In the genomic region with DNA sequence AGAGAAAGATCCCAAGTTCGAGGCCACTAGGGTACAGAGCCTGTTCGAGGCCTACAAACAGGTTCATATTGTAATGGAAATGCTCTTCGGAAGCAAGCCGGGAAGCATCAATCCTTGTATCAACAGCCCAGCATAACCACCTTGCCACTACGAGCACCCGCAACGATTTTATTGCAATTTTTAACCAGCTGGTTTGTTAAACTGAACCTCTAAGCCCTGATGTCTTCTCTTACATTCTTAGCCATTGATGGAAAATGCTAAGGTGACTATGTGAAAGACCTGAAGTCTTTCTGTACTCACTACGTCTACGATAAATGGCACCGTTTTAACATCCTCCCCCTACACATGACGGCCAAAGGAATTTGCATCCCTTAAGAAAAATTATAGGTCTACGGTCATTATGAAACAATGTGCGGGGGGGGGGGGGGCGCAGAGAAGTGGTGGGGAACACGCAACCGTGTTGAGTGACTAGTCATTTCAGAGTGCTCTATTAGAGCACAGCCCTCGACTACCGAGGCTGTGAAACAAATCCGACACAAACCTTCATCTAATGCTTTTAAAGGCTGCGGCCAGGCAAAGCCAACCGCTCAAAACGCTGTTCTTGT, we compare ENCODE assay signal across 8 mouse cellular contexts. TPM values are rescaled to one million over a fixed set of nuclear protein-coding genes. Genes with fewer than 3 reads are reported as not detected.
DNase-seq lines count a peak whose midpoint lies in the region; ATAC-seq and TF ChIP-seq lines count a peak whose summit lies in the region.

No protein-coding gene starts in this region.

- no peaks in the 10 kb centered on the region for H3K36me3 ChIP-seq in intestine, embryonic 15.5 days
- H3K36me3 ChIP-seq in neural tube, embryonic 12.5 days = no peaks in the 10 kb centered on the region

- no peak for TF ChIP-seq CTCF in lung, adult 2 months (IDR thresholded peaks at IDR 0.05; ENCODE audit: insufficient read depth, low read length)

- TF ChIP-seq POLR2A in lung, adult 2 months (IDR thresholded peaks at IDR 0.05; ENCODE audit: borderline replicate concordance, extremely low read depth, low read depth, low read length) = no peak

- peaks cover 31% of the 10 kb centered on the region for H3K4me1 ChIP-seq in lung, adult 2 months (ENCODE audit: control insufficient read depth, insufficient read depth, low read length)
- peaks cover 10% of the 10 kb centered on the region; the same call in 1 of the 2 replicates for H3K4me1 ChIP-seq in brown adipose tissue, adult 24 weeks (ENCODE audit: control insufficient read depth, insufficient read depth, insufficient read length, low read length)
- H3K4me1 ChIP-seq in intestine, embryonic 15.5 days (replicated peaks) = peaks cover 15% of the 10 kb centered on the region
- peaks cover 16% of the 10 kb centered on the region; the same call in 1 of the 2 replicates for H3K4me1 ChIP-seq in neural tube, embryonic 12.5 days

- H3K9me3 ChIP-seq in intestine, embryonic 15.5 days = no peaks in the 10 kb centered on the region
- H3K9me3 ChIP-seq in neural tube, embryonic 12.5 days = no peaks in the 10 kb centered on the region

- no peak for DNase-seq in lung, adult 2 months
- DNase-seq in lung, postnatal 25 days (ENCODE audit: low spot score) = no peak
- no peak for DNase-seq in right cerebral cortex, postnatal 36 days (ENCODE audit: low spot score in 2 of 2)
- no peak for DNase-seq in right cerebral cortex, postnatal 25 days
- no peak for DNase-seq in gastrocnemius, postnatal 36 days

- peak; percentile 5; the same call in 1 of the 2 replicates for ATAC-seq in intestine, embryonic 15.5 days
- ATAC-seq in neural tube, embryonic 12.5 days (ENCODE audit: low FRiP score, low read depth) = 0 out of 2 replicates have a peak, but pooled peaks have one; percentile 4

- 5% methylated on average over 22 of the region's 22 CpGs for WGBS in lung, adult 2 months
- WGBS in intestine, embryonic 15.5 days = 5% methylated on average over 22 of the region's 22 CpGs
- 4% methylated on average over 22 of the region's 22 CpGs for WGBS in neural tube, embryonic 12.5 days

- peak overlapping the region; percentile 67 for H3K4me2 ChIP-seq in intestine, embryonic 15.5 days (replicated peaks)
- peak overlapping the region; percentile 73 for H3K4me2 ChIP-seq in neural tube, embryonic 12.5 days (replicated peaks)

- intact Hi-C loops in gastrocnemius, postnatal 36 days (cut with DNase I) = loop anchor here (10.0 kb wide), 1 partner anchor 366 kb away; the partner anchor contains the start of gene Wbp1l

- peak overlapping the region; percentile 87 for H3K9ac ChIP-seq in intestine, embryonic 15.5 days
- peak overlapping the region; percentile 86 for H3K9ac ChIP-seq in neural tube, embryonic 12.5 days

- H3K4me3 ChIP-seq in lung, adult 2 months (replicated peaks; ENCODE audit: extremely low read depth, low read depth, low read length) = peak overlapping the region; percentile 96
- peak overlapping the region; percentile 91 for H3K4me3 ChIP-seq in brown adipose tissue, adult 24 weeks (ENCODE audit: insufficient read depth, low read depth, low read length)
- peak overlapping the region; percentile 94 for H3K4me3 ChIP-seq in intestine, embryonic 15.5 days (replicated peaks)
- peak overlapping the region; percentile 70 for H3K4me3 ChIP-seq in neural tube, embryonic 12.5 days

- H3K27ac ChIP-seq in brown adipose tissue, adult 24 weeks (replicated peaks; ENCODE audit: low read depth, low read length) = peak overlapping the region; percentile 70
- peak overlapping the region; percentile 98 for H3K27ac ChIP-seq in intestine, embryonic 15.5 days
- peak overlapping the region; percentile 90 for H3K27ac ChIP-seq in neural tube, embryonic 12.5 days

- H3K27me3 ChIP-seq in intestine, embryonic 15.5 days (replicated peaks) = no peaks in the 10 kb centered on the region
- no peaks in the 10 kb centered on the region for H3K27me3 ChIP-seq in neural tube, embryonic 12.5 days (replicated peaks)

RNA-seq across cellular contexts. Expression of gene Ina, which starts 53.3 kb away (rescaled TPM):
- polyA plus RNA-seq in lung, adult 2 months (2012; rRNA removed) = 0.04 TPM in 1 of 2 replicates, not detected in the other
- not detected in 2 replicates for polyA plus RNA-seq in brown adipose tissue, adult 24 weeks (2012; ENCODE audit: insufficient read depth, insufficient read length, missing spikeins)
- 13.9 and 14.5 TPM in 2 replicates for polyA plus RNA-seq in intestine, embryonic 15.5 days (2015; fragmentation: Nextera tagmentation; extraction: Ambion mirVana)
- 632 and 642 TPM in 2 replicates for polyA plus RNA-seq in neural tube, embryonic 12.5 days (2016; fragmentation: Nextera tagmentation; extraction: Ambion mirVana)
- total RNA-seq in gastrocnemius, postnatal 36 days (2021) = not detected

RNA-seq across cellular contexts. Expression of gene Nt5c2, which starts 53.8 kb away (rescaled TPM):
- polyA plus RNA-seq in lung, adult 2 months (2012; rRNA removed) = 11.1 and 17.5 TPM in 2 replicates
- polyA plus RNA-seq in brown adipose tissue, adult 24 weeks (2012; ENCODE audit: insufficient read depth, insufficient read length, missing spikeins) = 31.8 and 36.0 TPM in 2 replicates
- 48.4 and 49.1 TPM in 2 replicates for polyA plus RNA-seq in intestine, embryonic 15.5 days (2015; fragmentation: Nextera tagmentation; extraction: Ambion mirVana)
- polyA plus RNA-seq in neural tube, embryonic 12.5 days (2016; fragmentation: Nextera tagmentation; extraction: Ambion mirVana) = 76.9 and 81.5 TPM in 2 replicates
- 10 to 100 TPM in 1 of 2 experiments, 1 to 10 TPM in 1; 6.3 to 10.2 TPM for total RNA-seq in gastrocnemius, postnatal 36 days (2021)

Comparison
In these comparisons a context has a peak if more than half of its experiments do, and no peak if none do; other contexts are left out.
1. RNA of gene Ina, which starts 53.3 kb away (polyA plus RNA-seq): 632 to 642 TPM in neural tube, embryonic 12.5 days; 13.9 to 14.5 TPM in intestine, embryonic 15.5 days, 0.04 TPM in lung, adult 2 months and not detected in brown adipose tissue, adult 24 weeks; every median in the first group is over 10 times any median in the second.
2. Peak in every context shown above with its lines, with median percentiles within 50 percentile points of each other: H3K4me3 ChIP-seq and H3K27ac ChIP-seq.